Mouse (Mus musculus) c-Kit-positive CD71-positive TER-119-negative erythroid progenitor cells, embryonic 14.5 days (primary cell): ENCODE results near the gene C2cd4d.

ENCODE experiments used
- DNase-seq: peaks from one replicate; pipeline ENCODE4 v3.0.0-alpha.2; 2013; ENCODE audit warnings: low read depth

The C2cd4d gene

DNA sequence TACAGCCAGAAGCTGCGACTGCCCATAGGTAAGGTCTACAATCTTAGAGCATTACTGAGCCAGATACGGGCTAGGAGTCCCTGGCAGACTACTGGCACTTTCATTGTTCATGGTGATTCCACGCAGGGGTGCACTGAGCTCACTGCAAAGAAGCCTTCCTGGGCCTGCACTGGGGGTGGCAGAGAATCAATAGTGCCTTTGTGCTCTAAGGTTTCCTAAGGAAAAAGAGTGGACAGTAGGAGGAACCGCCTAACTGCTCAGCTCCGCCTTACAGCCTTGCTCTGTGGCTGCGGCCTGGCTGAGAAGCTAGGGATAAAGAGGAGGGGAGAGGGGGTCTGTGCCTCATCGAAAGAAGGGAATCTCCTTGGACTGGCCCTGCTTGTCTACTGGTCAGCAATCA is at the start of gene C2cd4d:
Gene C2cd4d, plus strand, starts transcription at position 301 of the 400 bp plus-strand sequence.
- DNase-seq = no peak

DNA sequence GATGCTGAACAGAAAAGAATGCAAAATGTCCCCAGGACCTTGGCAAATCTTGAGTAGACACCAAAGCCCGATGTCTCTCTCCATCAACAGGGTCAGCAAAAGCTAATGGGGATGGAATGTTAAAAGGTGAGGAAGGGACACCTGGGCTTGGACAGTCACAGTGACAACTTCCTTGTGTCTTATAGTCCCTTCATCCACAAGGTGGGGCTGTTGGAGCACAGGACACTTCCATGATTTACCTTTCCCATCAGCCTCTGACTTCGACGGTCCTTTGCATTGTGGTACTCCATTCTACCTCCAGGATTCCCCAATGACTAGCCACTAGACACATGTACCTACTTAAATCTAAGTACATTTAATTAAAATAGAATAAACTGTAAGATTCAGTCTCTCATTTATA is 33.6 kb upstream of the C2cd4d start:
- DNase-seq = no peak

DNA sequence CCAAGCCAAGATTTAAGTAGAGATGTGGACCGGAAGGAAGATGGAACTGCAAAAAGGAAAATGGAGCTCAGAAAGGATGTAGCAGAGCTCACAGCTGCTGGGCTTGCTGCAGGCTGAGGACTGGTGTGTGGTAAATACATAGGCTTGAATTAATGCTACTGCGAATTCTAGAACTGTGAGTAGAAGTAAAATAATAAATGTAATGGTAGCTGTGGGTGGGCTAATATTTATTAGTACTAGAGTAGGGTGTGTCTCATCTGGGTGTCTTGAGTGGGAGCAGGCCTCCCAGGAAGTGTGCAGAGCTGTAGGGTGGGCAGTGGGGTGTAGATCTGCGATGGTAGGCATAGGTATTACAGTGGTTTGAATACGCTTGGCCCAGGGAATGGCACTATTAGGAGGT is 27.8 kb upstream of the C2cd4d start:
- no peak for DNase-seq

DNA sequence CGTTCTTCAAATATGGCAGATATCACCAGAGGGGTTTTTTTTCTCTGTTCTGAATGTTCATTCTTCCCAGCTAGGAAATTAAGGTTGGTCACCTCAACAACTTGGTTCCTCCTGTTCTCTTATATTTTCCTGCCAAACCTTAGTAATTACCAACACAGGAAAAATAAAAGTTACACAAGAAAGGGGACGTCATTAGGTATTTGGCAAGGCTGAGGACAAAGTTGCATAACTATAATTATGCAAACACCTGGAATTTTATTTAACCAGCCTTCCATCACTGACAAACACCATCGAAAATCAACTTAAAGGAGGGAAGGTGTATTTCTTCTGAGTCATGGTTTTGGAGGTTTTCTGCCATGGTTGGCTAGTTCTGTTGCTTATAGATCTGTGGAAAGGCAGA is 23.7 kb upstream of the C2cd4d start:
- DNase-seq = no peak

DNA sequence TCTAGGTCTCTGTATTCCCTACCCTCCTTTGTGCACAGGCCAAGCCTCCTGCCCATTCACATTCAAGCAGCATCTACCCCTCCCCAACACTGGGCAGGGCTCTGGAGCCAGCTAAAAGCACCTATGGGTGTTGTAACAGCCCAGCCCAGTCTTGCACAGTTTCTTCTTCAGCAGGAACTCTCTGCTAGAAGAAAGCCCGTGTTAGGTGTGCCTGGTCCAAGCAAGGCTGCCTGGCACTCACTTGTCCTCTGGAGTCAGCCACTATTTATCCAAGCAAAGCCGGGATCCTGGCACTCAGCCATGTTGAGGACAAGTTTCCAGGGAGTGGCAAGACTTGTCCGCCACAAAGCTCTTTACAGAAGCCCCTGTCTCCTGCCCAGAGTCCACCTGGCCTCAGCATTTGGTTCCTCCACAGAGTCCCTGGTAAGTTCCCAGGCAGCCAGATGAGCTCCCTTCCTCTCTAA is 20.2 kb upstream of the C2cd4d start, which contains the start of gene Them5:
Gene Them5, plus strand, starts transcription at position 141 of the 464 bp plus-strand sequence.
- no peak for DNase-seq

DNA sequence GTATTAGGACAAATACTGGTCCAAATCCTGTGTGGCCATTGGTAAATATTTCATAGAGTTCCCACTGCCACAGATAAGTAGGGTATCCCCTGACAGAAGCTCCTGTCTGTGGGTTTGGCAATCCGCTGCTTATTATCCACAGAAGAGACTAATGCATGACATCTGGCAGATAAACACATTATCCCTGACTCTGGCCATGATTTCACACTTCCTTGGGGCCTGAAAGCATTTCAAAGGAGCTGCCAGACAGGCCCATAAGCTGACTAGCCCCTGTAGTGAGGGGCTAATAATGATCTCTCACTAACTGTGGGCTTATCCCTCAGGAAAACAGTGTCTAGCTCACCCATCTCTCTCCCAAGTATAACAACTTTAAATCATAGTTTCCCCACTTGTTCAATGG is 19.7 kb upstream of the C2cd4d start:
- no peak for DNase-seq

DNA sequence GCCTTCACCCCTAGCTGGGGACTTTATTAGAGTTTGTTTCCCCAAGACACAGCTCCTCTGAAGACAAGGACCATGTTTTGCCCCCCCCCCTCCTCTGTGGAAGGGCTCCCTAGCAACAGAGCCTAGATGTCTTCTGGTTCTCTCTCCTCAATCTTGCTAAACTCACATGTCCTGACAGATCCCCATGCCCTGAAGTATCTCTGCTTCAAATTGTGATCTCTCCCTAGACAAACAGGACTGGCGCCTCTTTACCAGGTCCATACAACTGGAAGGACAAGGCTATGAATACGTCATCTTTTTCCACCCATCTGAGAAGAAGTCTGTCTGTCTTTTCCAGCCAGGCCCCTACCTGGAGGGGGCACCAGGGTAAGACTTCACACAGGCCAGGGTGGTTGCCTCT is 18.1 kb upstream of the C2cd4d start:
- no peak for DNase-seq

DNA sequence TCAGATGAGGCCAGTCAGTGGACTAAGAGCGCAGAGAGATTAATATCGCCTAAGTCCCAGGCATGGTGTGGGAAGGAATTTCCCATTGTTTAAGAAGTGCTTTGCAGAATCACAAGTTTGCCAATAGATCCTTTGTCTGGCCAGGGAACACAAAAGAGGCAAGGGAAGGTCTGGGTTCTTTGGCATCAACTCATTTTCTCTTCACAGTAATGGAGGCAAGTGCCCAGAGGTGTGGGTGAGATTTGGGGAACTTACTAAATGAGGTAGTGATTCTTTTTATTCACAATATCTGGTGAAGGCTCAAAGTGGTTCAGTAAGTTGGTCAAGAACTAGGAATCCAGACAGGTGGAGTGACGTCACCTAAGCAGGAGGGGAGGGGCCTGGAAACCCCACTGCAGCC is 17.3 kb upstream of the C2cd4d start:
- no peak for DNase-seq

DNA sequence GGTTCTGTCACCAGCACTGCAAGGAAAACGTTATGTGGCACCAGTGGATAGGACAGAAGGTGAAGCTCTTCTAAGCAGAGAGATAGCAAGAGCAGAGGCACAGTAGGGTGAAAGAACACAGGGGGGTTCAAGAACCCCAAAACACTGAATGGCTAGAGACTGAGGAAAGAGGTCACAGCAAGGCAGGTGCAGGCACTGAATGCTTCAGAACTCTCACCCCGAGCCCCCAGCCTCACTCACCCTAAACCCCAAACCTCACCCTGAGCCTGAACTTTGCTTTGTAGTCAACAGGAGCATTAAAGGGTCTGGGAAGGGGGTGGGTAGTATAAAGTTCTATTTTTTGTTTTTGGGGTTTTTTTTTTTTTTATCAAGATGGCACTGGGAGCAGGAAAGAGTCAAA is 14.1 kb upstream of the C2cd4d start:
- no peak for DNase-seq

DNA sequence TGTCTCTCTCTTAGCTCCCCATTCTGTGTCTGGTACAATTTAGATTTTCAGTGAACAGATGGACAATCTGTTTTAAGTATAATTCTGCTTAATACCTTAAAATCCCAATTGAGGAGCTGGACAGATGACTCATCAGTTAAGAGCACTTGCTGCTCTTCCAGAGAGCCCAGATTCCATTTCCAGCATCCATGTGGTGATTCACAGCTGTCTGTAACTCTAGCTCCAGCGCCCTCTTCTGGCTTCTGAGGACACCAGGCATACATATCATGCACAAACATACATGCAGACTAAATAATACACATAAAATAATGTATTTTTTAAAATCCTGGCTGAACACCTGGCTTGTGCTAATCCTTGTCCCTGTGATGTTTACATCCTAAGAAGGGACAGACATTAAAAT is 1.4 kb upstream of the C2cd4d start:
- no peak for DNase-seq

DNA sequence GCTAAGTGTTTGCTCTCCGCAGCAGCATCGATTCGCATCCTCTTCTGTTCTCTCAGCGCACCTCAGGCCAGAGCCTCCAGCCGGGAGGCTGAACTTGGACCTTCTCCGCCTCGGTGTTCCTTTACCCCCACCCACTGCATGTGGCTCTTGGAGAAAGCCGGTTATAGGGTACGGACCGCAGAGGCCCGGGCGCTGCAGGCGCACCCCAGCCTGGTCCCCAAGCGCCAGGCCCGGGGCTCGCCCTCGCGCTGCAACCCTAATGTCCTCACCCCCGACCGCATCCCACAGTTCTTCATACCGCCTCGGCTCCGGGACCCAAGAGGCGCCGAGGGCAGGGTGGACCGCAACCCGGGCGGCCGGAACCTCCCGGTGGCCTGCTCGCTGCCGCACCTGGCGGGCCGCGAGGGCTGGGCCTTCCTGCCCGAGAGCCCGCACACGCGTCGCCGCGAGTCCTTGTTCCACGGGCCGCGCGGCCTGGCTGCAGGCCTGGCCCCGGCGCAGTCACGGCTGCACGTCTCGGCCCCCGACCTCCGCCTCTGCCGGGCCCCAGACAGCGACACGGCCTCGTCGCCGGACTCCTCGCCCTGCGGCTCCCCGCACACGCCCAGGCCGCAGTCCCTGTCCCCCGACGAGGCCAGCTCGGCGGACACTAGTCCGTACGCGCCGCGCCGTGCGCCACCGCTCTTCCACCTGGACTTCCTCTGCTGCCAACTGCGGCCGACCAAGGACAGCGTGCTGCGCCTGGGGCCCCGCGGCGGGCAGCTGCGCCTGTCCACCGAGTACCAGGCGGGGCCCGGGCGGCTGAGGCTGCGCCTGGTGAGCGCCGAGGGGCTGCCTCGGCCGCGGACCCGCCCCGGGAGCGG is 1.3 kb downstream of the C2cd4d start:
- DNase-seq = no peak

DNA sequence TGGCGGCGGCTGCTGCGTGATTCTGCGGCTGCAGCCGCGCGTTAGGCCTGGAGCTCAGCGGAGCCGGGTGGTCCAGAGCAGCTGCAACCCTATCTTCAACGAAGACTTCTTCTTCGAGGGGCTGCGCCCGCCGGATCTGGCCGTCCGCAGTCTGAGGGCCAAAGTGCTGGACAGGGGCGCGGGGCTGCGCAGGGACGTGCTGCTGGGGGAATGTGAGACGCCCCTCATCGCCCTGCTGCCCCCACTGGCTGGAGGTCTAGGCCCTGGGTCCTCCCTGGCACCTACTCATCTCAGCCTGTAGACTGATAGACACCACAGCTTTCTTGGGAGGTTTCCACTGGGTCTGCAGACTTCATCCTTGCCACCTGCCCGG is 1.9 kb downstream of the C2cd4d start:
- no peak for DNase-seq

DNA sequence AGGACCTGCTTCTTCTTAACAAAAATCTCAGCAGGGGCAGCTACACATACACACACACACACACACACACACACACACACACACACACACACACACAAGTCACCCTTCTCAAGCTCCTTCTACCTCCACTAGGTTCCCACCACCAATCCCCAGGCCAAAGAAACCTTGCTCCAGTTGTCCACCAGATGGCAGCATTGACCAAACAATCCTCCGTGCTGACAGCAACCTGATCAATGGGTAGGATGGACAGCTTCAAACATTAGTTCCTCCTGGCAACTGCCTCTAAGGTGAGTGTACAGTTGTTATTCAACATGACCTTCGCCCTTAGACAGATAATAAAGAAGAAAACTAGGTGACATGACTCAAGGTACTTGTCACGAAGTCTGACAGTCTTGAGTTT is 4.5 kb downstream of the C2cd4d start:
- peak; percentile 48 for DNase-seq

DNA sequence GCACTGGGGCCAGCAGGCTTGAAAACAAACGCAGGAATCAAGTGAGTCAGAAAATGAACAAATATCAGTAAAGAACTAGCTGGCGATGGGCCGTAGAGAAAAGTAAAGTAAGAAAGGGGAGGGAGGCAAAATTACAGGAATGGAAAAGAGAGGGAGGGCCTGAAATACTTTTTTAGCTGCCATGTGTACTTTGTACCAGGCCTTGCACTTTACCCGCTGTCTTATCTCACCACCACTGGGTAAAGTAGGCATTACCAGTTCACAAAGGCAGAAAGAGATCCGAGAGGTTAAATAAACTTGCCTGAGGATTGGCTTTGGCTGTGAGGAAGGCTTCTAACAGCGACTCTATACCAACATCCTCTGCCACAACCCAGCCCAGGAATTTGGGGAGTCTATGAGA is 5.3 kb downstream of the C2cd4d start:
- no peak for DNase-seq

DNA sequence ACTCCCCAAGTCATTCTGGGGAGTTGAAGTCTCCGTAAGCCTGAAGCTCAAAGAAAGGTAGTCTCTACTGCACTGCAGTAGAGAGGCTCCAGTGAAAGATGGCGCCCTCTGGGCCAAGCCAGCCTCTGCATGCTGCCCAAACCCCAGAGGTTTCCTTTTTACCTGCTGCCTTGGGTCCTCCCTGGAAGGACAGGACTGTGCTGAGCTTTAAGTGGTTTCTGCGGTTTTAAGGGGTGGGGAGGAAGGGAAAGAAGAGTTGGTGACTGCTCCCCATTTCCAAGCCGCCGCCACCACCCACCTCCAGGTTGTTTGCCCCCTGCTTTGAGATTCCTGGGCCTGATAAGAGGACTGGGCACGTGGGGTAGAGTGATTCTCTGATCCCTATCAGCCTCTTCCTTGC is 6.4 kb downstream of the C2cd4d start:
- no peak for DNase-seq

DNA sequence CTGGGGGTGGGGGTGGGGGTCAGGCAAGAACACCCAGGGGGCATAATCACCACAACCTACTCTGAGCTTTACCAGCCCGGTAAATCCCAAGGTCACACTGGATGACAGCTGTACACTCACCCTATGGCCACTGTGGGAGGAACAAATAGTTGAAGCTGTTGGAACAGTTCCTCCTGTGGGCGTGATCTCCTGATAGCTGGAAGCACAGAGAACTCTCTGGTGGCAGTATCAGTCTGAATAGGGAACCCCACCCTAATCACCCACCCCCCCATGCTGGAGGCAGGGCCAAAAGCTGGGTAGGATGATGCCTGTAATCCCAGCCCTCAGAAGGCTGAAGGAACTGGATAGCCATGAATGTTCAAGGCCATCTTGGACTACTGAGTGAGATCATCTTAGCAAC is 7.5 kb downstream of the C2cd4d start:
- no peak for DNase-seq

DNA sequence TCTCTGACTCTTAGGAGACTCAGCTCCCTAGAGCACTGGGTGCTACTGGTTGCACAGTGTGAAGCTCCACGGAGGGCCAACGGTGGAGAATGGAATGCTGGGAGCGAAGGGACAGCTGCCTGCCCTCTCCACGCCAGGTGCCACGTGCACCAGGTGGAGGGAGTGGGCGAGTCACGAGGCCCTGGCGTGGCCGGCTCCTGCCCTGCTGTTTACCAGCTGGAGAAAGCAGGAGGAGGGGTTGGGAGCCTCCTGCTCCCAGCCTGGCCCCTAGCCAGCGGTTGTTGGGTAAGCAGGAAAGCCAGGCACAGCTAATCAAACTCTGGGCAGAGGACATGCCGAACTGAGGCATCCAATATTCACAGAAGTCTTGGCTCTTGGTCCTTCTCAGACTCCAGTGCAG is 9.4 kb downstream of the C2cd4d start:
- no peak for DNase-seq

DNA sequence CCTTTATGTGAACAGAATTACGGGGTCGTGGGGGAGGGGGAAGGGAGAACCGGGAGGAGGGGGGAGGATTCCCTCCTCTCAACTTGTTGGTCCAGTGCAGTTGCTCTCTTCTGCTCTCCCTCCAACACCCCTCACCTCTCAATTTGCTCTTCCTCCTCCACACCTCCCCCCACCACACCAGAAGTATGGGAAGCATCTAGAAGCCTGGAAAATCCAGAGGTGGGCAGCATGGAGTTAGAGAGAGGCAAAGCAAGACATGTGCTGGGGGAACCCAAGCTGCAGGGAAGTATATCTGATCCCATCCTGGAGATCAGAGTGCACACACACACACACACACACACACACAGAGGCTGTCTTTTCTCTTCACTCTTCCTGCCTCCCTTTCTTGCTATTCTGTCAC is 9.8 kb downstream of the C2cd4d start:
- no peak for DNase-seq

DNA sequence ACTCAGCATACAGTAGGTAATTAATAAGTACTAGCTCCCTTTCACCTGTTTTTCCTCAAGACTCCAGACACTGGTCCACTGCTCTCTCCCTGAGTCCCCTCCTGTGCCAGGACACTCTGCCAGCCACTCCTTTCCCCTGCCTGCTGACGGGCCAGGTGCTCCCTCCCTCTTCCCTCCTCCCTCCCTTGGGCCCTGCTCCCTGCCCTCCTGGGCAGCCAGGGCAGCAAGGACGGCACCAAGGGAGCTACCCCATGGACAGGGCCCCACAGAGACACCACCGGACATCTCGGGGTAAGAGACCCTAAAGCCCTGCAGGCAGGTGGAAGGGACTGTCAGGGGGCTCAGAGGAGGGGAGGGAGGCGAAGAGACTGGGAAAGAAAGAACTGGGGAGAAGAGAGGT is 10.4 kb downstream of the C2cd4d start, which contains the start of gene Rorc:
Gene Rorc, plus strand, starts transcription at position 154 of the 400 bp plus-strand sequence.
- no peak for DNase-seq

DNA sequence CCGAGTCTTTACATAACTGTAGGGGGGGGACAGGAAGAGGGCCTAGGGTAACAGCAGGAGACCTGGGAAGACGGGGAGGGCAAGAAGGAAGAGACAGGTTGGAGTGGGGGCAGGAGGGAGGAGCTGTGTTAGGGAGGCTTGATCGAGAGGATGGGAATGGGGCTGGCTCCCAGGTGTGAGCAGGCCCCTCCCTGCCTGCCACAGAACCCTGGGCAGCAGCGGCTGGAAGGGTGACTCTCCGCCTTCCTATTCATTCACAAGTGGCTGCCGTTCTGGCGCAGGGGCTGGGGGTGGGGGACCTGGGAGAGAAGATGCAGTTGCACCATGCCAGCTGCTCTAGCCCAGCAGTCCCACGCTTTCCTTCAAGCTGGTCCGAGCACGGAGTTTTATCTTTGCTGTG is 10.9 kb downstream of the C2cd4d start:
- DNase-seq = no peak

DNA sequence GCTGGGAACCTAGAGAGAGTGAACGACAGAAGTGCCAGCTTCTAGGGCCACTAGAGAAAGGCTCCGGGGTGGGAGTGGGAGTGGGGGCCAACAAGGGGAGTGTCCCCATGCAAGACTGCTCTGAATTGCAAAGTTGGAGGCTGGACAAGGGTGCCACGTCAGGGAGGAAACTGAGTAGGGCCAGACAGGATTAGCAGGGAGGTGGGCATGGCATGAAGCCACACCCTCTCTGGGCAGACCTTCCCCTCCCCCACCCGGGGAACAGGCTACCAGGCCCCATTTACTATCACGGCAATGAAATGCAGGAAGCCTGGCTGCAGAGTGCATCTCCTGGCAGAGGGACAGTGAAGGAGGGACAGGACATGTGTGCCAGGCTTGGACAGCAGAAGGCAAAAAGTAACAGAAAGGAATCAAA is 11.4 kb downstream of the C2cd4d start:
- DNase-seq = no peak

DNA sequence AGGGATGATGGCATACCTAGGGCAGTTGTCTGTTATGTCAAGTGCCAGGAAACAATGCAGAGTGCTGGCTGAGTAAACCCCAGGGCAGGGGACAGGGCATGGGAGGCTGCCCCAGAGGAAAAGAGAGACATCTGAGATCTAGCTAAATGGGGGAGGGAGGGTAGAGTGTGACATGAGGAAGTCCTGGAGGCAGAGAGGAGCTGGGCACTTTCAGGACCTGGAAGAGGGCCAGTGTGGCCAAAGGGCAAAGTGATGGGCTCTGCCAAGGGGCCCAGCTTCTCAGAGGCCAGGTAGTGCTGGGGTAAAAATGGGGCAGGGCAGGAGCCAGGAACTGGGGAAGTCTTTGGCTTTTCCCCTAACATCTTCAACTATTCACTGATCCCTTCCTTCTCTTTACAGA is 12.4 kb downstream of the C2cd4d start:
- no peak for DNase-seq

DNA sequence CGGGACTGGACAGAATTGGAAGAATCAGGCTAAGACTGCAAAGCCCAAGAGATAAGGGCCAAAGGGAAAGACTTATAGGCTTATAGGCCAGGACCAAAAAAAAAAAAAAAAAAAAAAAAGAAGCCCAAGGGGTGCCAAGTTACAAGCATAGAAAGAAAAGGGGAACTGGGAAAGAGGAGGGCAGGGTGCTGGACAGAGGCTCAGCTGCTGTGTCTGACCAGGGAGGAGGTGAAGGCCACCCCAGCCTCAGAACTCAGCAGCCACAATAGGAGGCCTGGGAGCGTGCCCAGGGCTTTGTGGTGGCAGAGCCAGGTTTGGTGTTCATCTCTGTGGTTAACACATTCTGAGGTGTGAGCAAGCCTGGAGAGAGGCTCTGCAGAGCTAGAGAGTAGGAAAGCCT is 12.9 kb downstream of the C2cd4d start:
- no peak for DNase-seq

DNA sequence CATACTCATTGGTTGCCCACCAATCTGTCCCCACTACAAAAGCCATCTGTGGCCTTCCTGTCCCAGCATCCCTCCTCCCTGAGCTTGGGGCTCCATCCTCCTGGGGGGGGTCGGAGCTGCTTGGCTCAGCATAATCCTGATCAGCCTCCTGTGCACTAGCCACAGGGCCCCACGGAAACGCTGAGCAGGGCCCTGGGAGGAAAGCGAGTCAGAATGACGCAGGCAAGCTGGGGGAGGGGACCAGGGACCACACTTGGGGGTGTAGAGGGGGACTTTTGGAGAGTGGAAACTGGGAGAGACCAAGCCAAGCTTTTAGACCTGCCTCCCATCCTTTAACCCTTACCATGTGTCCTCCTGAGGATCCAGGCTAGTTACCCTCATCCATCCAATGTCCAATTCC is 13.6 kb downstream of the C2cd4d start:
- DNase-seq = no peak
